Mouse (Mus musculus) thymus, postnatal 4 days (tissue): ENCODE results near the gene Chp1.
"Not testable (repeated sequence)": the region's sequence is repeated elsewhere in the genome, so short reads cannot be mapped to it uniquely, and the experiment has no call there.

ENCODE experiments used
- DNase-seq: peaks from one replicate; pipeline ENCODE4 v3.0.0; 2021

Chp1 gene

DNA sequence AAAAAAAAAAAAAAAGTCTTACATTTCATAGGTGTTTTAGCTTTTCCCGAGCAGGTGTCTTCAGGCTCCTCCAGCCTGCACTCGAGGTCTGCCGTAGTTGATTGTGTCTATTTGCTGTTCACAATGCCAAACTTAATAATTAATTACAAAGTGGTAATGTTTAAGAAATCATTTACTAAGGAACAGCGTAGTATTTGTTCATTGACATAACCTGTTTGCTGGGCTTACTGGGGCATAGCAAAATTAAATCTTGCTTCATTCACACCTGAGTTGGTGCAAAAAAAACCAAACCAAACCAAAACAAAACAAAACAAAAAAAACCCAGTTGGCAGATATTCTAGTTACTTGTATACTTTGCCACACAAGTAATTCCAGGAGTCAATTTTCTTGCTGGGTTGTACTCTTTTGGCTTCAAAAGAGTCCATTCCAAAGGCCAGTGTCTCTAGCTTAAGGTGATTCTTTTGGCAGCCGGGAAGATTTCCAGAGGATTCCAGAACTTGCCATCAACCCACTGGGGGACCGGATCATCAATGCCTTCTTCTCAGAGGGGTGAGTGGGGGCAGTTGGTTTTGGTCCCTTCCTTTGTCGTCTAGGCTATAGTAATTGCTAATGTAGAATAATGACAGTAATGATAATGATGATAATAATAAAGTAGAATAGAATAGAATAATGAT lies 18.8 kb downstream of the Chp1 start:
- DNase-seq = no peak

- no peak for DNase-seq
Measured at GRCm38 (mm10) chr2:119572471-119572870, 25.0 kb downstream of the Chp1 start.

DNA sequence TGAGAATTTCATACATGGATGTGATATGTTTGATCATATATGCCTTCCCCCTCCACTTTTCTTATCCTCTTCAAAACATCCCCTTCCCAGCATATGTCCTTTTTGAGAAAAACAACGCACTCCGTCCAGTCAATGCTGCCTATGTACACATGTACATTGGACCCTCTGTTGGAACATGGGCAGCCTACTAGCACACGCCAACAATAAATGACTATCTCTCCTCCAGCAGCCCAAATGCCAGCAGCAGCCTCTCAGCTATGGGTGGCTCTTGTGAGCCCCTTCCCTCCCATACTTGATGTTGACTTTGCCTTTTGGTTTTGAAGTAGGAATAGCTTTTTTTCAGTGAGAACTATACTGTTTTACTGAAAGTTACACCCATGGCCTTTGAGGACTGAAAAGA lies 34.1 kb downstream of the Chp1 start:
- DNase-seq = no peak

- no peak for DNase-seq
Measured at GRCm38 (mm10) chr2:119583439-119583838, 35.9 kb downstream of the Chp1 start.

DNA sequence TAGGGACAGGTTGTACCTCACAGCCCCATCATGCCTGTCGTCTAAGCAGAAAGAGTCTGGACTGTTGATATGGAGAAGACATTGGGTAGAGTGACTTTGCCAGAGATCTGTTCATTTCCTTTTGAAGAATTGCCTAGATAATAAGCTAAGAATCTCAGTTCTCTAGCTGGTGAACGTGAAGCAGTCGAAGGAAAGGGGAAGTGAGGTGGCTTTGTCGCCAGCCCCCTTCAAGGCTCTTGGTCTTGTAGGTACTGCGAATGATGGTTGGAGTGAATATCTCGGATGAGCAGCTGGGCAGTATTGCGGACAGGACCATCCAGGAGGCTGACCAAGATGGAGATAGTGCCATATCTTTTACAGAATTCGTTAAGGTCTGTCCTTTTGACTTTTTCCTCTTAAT lies 36.8 kb downstream of the Chp1 start:
- no peak for DNase-seq

DNA sequence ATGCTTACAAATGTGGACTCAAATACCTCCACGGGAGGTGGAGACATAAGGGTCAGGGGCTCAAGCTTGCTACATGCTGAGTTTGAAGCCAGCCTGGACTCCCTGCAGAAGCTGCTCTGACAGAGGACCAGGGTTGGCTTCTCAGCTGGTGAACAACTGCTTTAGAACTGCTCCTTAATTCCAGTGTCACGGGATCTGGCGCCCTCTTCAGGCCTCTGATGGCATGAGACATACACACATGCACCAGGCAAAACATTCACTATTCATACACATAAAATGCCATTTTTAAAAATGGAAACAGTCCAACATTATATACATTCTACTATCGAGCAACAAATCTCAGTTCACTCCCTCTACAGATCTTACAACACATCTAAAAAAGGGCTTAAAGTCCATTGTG lies 39.9 kb downstream of the Chp1 start:
- peak; percentile 88 for DNase-seq

DNA sequence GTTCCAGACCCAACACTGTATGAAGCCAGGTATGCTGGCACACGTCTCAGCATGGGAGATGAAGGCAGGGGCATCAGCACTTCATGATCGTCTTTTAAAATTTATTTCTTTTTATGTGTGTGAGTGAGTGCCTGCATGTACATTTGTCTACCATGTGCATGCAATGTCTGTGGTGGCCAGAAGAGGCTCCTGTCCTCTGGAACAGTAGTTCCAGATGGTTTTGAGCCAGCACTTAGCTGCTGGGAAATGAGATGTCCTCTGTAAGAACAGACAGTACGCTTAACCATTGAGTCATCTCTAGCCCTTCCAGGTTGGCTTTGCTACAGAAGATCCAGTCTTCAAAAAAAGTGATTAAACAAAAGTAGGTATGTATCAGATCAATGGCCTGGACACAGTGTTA lies 43.8 kb downstream of the Chp1 start:
- peak; percentile 44 for DNase-seq

- DNase-seq = no peak
Measured at GRCm38 (mm10) chr2:119593765-119594112, 46.2 kb downstream of the Chp1 start.

DNA sequence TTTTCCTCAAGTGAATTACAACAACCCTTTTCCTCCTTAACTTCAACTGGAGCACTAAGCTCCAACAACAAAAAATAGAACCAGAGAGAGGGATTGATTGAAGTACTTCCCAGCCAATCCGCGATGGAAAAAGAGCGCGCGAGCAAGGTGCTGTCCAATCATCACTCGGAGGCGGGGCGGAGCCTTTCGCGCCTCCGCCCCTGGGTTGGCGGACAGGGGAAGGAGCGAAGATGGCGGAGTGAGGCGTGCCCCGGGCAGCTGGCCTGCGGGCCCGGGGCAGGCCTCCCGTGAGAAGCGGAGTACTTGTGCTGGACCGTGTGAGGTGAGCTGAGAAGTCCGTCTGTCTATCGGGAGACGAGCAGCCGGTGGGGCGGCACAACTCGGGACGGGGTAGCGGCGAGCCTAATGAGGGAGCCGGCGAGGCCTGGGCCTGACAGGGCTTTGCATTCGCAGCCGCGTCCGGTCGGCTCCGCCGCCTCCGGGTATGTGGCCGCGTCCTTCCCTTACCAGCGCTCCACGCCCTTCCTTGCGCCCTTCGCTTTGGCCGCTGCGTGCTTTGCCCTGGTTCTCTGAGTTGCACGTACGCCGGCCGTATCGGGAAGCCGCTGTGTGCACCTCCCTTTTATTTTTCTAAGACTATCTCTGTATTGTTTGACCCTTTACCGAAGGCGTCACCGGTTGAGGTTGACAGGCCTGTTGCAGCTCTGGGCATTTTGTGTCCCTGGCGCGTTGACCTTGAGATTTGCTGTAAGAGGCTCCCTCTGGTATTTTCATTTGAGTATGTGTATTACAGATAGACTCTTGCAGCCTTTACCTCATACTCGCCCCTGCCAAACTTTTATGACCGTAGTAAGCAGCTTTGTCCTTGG lies 46.9 kb downstream of the Chp1 start:
- peak; percentile 97 for DNase-seq

DNA sequence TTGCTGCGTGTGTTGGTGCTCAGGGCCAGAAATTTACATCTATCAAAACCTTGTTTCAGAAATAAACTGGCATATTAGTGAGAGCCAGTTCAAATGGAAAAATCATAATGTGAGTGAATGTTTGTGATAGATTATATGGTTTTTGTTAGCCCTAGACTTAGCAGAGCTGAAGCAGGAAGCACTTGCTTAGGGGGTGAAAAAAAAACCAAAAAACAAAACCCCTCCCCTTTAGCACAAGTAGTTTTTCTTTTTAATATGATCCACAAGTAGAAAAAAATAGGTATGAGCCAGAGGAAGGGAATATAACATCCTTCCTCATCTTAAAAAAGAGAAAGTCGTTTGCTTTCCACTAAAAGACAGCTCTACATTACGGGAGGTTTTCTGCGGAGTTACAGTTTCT lies 47.8 kb downstream of the Chp1 start:
- no peak for DNase-seq

GRCm38 (mm10) chr2:119596781-119597330 lies 49.4 kb downstream of the Chp1 start:
- no peak for DNase-seq

DNA sequence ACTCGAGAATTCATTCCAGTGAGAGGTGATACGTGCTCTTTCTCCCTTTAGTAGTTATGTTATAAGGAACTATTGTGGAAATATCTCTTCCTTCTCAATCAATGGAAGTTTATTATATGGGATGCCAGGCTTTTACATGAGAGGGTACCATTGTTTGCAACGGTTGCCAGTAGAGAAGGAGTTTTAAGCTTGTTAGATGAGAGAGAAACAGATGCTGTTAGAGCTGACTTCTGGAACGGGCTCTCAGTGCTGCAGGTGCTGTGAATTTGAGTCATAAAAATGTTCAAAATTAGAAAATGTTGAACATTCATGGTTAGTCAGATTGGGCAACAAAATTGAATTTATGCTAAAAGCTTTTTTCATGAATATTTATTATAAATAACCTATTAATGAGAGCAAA lies 53.5 kb downstream of the Chp1 start:
- DNase-seq = no peak

DNA sequence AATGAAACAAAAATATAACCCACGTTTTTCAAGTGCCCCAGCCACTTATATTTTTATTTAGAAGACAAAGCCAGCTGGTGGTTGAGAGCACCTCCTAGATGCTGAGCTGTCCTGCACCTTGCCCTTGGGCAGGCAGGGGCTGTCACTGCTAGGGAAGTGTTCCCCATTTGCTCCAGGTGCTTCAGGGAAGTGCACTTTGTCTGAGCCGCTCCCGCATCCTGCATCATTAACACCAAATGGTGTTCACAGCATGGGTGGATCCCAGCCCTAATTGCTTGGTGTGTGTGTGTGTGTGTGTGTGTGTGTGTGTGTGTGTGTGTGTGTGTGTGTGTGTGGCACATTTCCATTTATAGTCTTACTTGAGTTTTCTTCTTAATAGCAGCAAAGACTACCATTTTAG lies 54.1 kb downstream of the Chp1 start:
- DNase-seq = not testable (repeated sequence)

GRCm38 (mm10) chr2:119602488-119602887 lies 55.0 kb downstream of the Chp1 start:
- no peak for DNase-seq

DNA sequence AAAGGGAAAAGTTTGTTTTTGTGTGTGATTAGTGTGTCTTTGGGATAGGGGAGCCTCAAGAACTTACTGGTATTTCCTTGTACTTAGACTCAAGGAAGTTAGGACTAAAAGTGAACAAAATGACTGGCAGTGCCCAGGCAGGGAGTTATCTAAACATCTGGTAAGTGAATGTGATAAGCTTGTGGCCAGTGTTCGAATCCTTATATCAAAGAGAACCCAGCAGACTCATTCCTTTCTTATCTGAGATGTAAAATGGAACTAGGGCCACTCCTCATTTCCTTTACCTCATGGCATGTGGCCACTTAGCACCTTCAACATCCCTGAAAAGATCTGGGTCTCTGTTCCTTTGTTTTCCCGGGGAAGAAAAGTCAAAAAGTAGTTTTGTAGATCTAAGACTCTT lies 56.4 kb downstream of the Chp1 start:
- DNase-seq = no peak

- DNase-seq = no peak
Measured at GRCm38 (mm10) chr2:119605361-119605973, 58.0 kb downstream of the Chp1 start.

DNA sequence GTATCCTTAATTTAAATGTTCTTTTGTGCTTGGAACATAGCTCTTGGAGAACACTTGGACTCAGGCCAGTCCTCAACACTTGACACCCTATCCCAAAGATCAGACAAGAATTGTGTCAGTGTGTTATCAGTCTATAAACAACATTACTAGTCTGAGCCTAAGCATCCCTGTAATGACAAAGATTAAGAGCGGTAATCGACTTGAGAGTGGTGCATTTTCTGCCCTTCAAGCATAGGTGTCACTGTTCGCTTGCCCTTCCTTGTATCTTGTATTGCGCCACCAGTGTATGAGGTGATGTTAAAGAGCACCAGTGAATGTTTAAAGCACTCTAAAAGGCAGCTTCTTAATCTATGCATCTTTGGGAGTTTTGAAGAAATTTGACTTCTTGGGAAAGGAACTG lies 59.5 kb downstream of the Chp1 start:
- DNase-seq = no peak

- no peak for DNase-seq
Measured at GRCm38 (mm10) chr2:119617841-119618198, 70.3 kb downstream of the Chp1 start.

GRCm38 (mm10) chr2:119618199-119618982 lies 70.9 kb downstream of the Chp1 start, which contains the start of the genes Nusap1 and Oip5:
Gene Nusap1 (plus strand): TSS chr2:119618298.
Gene Oip5 (minus strand): TSS chr2:119618469.
- peak; percentile 93 for DNase-seq

DNA sequence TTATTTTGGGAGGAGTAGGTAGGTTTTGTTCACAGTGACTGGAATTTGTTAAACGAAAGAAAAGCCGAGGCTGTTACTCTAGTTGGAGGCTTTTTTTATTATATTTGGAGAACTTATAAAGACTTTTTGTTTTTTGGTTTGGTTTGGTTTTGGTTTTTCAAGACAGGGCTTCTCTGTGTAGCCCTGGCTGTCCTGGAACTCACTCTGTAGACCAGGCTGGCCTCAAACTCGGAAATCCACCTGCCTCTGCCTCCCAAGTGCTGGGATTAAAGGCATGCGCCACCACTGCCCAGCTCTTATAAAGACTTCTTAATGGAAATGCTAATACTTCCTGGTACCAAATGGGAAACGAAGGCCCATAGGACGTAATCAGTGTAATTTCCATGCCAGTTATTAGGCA lies 71.5 kb downstream of the Chp1 start:
- DNase-seq = not testable (repeated sequence)

- DNase-seq = no peak
Measured at GRCm38 (mm10) chr2:119621302-119621701, 73.8 kb downstream of the Chp1 start.
